Mouse (Mus musculus): Measurements from ENCODE around the gene Fanca. TPM values are rescaled to one million over a fixed set of nuclear protein-coding genes. Genes with fewer than 3 reads are reported as not detected.
A peak's percentile ranks its signal among the peaks of the same experiment; 100 is the strongest.
"Not testable (repeated sequence)": the region's sequence is repeated elsewhere in the genome, so short reads cannot be mapped to it uniquely, and the experiment has no call there.

The Fanca gene
- polyA plus RNA-seq, 1 experiment from 2014 or later: 35.4 TPM

DNA sequence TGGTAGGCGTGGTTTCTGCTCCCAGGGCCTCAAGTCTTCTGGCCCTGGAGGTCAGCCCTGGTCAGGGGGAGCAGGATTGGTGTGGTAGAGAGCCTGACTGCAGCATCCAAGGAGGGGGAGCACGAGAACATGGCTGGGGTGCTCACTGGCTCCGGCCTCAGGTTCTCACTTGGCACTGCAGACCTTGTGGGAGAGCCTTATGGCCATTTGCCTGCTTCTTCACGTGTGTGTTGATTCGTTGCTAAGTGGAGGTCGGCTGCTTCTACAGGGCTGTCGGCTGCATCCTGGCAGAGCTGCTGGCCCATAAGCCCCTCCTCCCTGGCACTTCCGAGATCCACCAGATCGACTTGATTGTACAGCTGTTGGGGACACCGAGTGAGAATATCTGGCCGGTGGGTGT, 88.0 kb downstream of the Fanca start:
- not testable (repeated sequence) for H3K27ac ChIP-seq (ENCODE audit: low read depth, low read length); DNase-seq (ENCODE audit: low spot score); H3K4me3 ChIP-seq (ENCODE audit: low read depth, low read length); H3K4me1 ChIP-seq (replicated peaks; ENCODE audit: control insufficient read depth, insufficient read depth, low read length); ATAC-seq (ENCODE audit: low FRiP score); H3K9me3 ChIP-seq (ENCODE audit: control insufficient read depth, low read length); H3K9ac ChIP-seq (ENCODE audit: low read depth, low read length); H3K36me3 ChIP-seq (ENCODE audit: control insufficient read depth, insufficient read depth, low read length); H3K4me2 ChIP-seq (replicated peaks; ENCODE audit: low read depth, low read length)
- peaks cover 13% of the 10 kb centered on the region for H3K27me3 ChIP-seq (ENCODE audit: control insufficient read depth, insufficient read depth, low read length)
- 90% methylated on average over 10 of the region's 11 CpGs for WGBS

DNA sequence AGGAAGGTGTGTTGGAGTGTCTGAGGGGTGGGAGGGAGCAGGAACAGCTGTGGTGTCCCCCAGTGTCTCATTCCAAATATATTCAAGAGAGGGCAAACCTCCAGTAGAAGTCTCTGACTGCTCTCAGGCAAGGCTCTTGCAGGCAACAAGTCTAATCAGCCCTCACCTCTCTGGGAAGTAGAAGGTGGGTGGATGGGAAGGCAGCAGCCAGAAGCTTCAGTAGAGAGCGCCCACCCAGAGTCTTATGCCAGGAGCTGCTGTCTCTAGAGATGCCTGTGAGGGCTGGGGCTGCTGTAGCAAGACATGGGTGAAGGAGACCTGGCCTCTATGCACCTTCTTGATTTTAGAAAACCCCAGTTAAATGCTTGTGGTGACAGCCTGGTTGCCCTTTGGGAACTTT, 90.0 kb downstream of the Fanca start:
- no peak overlapping the region for H3K4me2 ChIP-seq (replicated peaks; ENCODE audit: low read depth, low read length)
- H3K9me3 ChIP-seq (ENCODE audit: control insufficient read depth, low read length): no peaks in the 10 kb centered on the region
- DNase-seq (ENCODE audit: low spot score): no peak
- H3K27me3 ChIP-seq (ENCODE audit: control insufficient read depth, insufficient read depth, low read length): no peaks in the 10 kb centered on the region
- no peak overlapping the region for H3K27ac ChIP-seq (ENCODE audit: low read depth, low read length)
- no peaks in the 10 kb centered on the region for H3K36me3 ChIP-seq (ENCODE audit: control insufficient read depth, insufficient read depth, low read length)
- H3K9ac ChIP-seq (ENCODE audit: low read depth, low read length): no peak overlapping the region
- H3K4me1 ChIP-seq (replicated peaks; ENCODE audit: control insufficient read depth, insufficient read depth, low read length): peaks cover 6% of the 10 kb centered on the region
- H3K4me3 ChIP-seq (ENCODE audit: low read depth, low read length): no peak overlapping the region
- no peak for ATAC-seq (ENCODE audit: low FRiP score)
- WGBS: 90% methylated on average over 1 of the region's 1 CpGs

DNA sequence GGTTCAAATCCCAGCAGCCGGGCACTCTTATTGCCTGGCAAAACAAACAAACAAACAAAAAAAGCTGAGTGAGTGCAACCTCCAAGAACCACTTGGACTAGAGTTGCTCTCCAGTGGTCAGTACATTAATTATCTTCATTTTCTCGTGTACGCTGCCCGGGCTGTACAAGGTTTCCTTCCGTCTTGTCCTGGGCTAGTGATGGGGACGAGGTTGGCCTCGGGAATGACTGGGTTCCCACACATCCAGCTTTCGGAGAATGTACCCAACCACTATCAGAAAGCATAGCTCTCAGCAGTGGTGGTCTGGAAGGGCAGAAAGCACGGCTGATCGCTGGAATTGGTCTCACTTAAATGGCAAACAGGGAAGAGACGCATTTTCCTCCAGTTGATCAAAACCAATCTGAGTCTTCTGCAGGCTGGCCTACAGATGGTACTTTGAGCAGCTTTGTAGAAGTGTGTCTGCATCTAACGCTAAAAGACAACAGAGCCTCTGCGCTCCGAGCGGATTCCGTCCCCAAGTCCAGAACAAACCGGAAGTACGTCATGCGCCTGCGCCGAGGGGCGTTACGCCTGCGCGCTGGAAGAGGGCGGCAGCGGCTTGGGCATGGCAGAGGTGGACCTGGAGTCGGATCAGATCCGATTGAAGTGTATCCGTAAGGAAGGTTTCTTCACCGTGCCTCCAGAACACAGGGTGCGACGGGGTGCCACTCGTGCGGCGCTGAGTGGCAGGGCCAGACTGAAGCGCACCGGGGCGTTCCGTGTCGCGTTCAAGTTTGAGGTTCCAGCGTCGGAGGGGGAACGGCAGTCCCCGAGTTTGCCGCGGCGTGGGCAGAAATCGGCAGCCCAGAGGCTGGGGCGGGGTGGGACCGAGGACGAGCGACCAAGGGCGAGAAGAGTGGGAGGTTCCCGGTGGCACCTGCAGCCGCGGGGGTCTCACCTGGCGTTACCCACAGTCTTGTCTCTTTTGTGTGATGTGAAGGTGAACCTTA, 93.8 kb downstream of the Fanca start, which contains the start of gene Cdk10:
Gene Cdk10 (plus strand): TSS at position 565 of the 989 bp plus-strand sequence.
- Histone ChIP-seq H3K9ac (ENCODE audit: low read depth, low read length) (peak within 1 kb of the TSS; percentile 90), H3K4me2 (replicated peaks; ENCODE audit: low read depth, low read length) (peak within 1 kb of the TSS; percentile 87), H3K27me3 (ENCODE audit: control insufficient read depth, insufficient read depth, low read length) (no peaks in the 10 kb centered on the region), H3K4me3 (ENCODE audit: low read depth, low read length) (peak within 1 kb of the TSS; percentile 84), H3K36me3 (ENCODE audit: control insufficient read depth, insufficient read depth, low read length) (no peaks in the 10 kb centered on the region), H3K4me1 (replicated peaks; ENCODE audit: control insufficient read depth, insufficient read depth, low read length) (peaks cover 6% of the 10 kb centered on the region), H3K27ac (ENCODE audit: low read depth, low read length) (peak within 1 kb of the TSS; percentile 47), H3K9me3 (ENCODE audit: control insufficient read depth, low read length) (no peaks in the 10 kb centered on the region)
- peak; percentile 78 for ATAC-seq (ENCODE audit: low FRiP score)
- WGBS: 4% methylated on average over 59 of the region's 59 CpGs
- DNase-seq (ENCODE audit: low spot score): peak; percentile 97

DNA sequence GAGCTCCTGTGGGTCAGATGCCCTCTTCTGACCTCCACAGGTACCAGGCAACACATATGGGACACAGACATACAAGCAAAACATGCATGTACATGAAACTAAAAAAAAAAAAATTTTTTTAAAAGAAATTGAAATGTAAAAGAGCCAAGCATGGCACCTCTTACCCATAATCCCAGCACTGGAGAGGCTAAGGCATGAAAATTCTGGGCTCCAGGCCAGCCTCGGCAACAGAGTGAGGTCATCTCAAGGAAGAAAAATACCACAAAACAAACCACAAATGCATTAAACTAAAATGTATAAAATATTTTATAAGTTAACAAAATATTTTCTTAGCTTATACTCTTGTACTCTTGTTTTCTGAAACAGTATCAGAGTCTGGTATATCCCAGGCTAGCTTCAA, 97.5 kb downstream of the Fanca start:
- H3K4me2 ChIP-seq (replicated peaks; ENCODE audit: low read depth, low read length): no peak overlapping the region
- no peaks in the 10 kb centered on the region for H3K27me3 ChIP-seq (ENCODE audit: control insufficient read depth, insufficient read depth, low read length)
- peaks cover 6% of the 10 kb centered on the region for H3K4me1 ChIP-seq (replicated peaks; ENCODE audit: control insufficient read depth, insufficient read depth, low read length)
- no peak for ATAC-seq (ENCODE audit: low FRiP score)
- H3K36me3 ChIP-seq (ENCODE audit: control insufficient read depth, insufficient read depth, low read length): no peaks in the 10 kb centered on the region
- H3K9me3 ChIP-seq (ENCODE audit: control insufficient read depth, low read length): no peaks in the 10 kb centered on the region
- H3K4me3 ChIP-seq (ENCODE audit: low read depth, low read length): no peak overlapping the region
- WGBS: 90% methylated on average over 1 of the region's 1 CpGs
- no peak for DNase-seq (ENCODE audit: low spot score)
- H3K27ac ChIP-seq (ENCODE audit: low read depth, low read length): no peak overlapping the region
- no peak overlapping the region for H3K9ac ChIP-seq (ENCODE audit: low read depth, low read length)

Other genes starting within 250 kb of the Fanca start
- gene Rpl13, start 216.2 kb downstream of the Fanca start, polyA plus RNA-seq (2014; fragmentation: Nextera tagmentation; extraction: Ambion mirVana): 1,308 and 1,334 TPM in 2 replicates
- gene Cpne7, start 201.2 kb downstream of the Fanca start, polyA plus RNA-seq (2014; fragmentation: Nextera tagmentation; extraction: Ambion mirVana): 0.10 and 0.45 TPM in 2 replicates
- gene Sult5a1, start 160.3 kb downstream of the Fanca start, polyA plus RNA-seq (2014; fragmentation: Nextera tagmentation; extraction: Ambion mirVana): 4.8 and 5.5 TPM in 2 replicates
- gene Dpep1, start 132.3 kb downstream of the Fanca start, polyA plus RNA-seq (2014; fragmentation: Nextera tagmentation; extraction: Ambion mirVana): 0.43 and 0.85 TPM in 2 replicates
- 87.7 and 94.3 TPM in 2 replicates for gene Chmp1a, start 105.8 kb downstream of the Fanca start, polyA plus RNA-seq (2014; fragmentation: Nextera tagmentation; extraction: Ambion mirVana)
- 5.5 and 6.1 TPM in 2 replicates for gene Spata33, start 105.7 kb downstream of the Fanca start, polyA plus RNA-seq (2014; fragmentation: Nextera tagmentation; extraction: Ambion mirVana)
- 32.3 and 34.5 TPM in 2 replicates for gene Cdk10, start 93.7 kb downstream of the Fanca start, polyA plus RNA-seq (2014; fragmentation: Nextera tagmentation; extraction: Ambion mirVana)
- 1.8 and 2.2 TPM in 2 replicates for gene Spata2l, start 82.3 kb downstream of the Fanca start, polyA plus RNA-seq (2014; fragmentation: Nextera tagmentation; extraction: Ambion mirVana)
- gene Zfp276, start 64.4 kb downstream of the Fanca start, polyA plus RNA-seq (2014; fragmentation: Nextera tagmentation; extraction: Ambion mirVana): 18.1 and 18.6 TPM in 2 replicates
- gene Vps9d1, start 64.2 kb downstream of the Fanca start, polyA plus RNA-seq (2014; fragmentation: Nextera tagmentation; extraction: Ambion mirVana): 24.9 and 28.0 TPM in 2 replicates
- gene Spire2, start 14.1 kb upstream of the Fanca start, polyA plus RNA-seq (2014; fragmentation: Nextera tagmentation; extraction: Ambion mirVana): 13.1 and 13.2 TPM in 2 replicates
- 179 and 181 TPM in 2 replicates for gene Tcf25, start 55.2 kb upstream of the Fanca start, polyA plus RNA-seq (2014; fragmentation: Nextera tagmentation; extraction: Ambion mirVana)
- gene Mc1r, start 88.5 kb upstream of the Fanca start, polyA plus RNA-seq (2014; fragmentation: Nextera tagmentation; extraction: Ambion mirVana): 0.11 and 0.49 TPM in 2 replicates
- 950 and 1,011 TPM in 2 replicates for gene Tubb3, start 92.8 kb upstream of the Fanca start, polyA plus RNA-seq (2014; fragmentation: Nextera tagmentation; extraction: Ambion mirVana)
- 32.5 and 32.7 TPM in 2 replicates for gene Def8, start 105.0 kb upstream of the Fanca start, polyA plus RNA-seq (2014; fragmentation: Nextera tagmentation; extraction: Ambion mirVana)
- gene Afg3l1, start 159.3 kb upstream of the Fanca start, polyA plus RNA-seq (2014; fragmentation: Nextera tagmentation; extraction: Ambion mirVana): 30.7 and 32.3 TPM in 2 replicates
- 40.7 and 42.1 TPM in 2 replicates for gene Dbndd1, start 196.9 kb upstream of the Fanca start, polyA plus RNA-seq (2014; fragmentation: Nextera tagmentation; extraction: Ambion mirVana)
- 45.5 and 50.7 TPM in 2 replicates for gene Gas8, start 200.3 kb upstream of the Fanca start, polyA plus RNA-seq (2014; fragmentation: Nextera tagmentation; extraction: Ambion mirVana)

Data from hindbrain, embryonic 11.5 days (tissue).